Mouse (Mus musculus): ENCODE results near the gene Exosc6.
"Not testable (repeated sequence)": the region's sequence is repeated elsewhere in the genome, so short reads cannot be mapped to it uniquely, and the experiment has no call there.

Gene Exosc6

GRCm38 (mm10) chr8:111062072-111062757 lies 6.1 kb downstream of the Exosc6 start:
- peak; percentile 84 to 90 for DNase-seq

GRCm38 (mm10) chr8:111062893-111063292 lies 6.8 kb downstream of the Exosc6 start:
- no peak for DNase-seq

GRCm38 (mm10) chr8:111066308-111066707 lies 10.2 kb downstream of the Exosc6 start:
- DNase-seq: no peak

- DNase-seq: no peak
These were observed 11.3 kb downstream of the Exosc6 start for GRCm38 (mm10) chr8:111067439-111067838.

GRCm38 (mm10) chr8:111068660-111069059 lies 12.5 kb downstream of the Exosc6 start:
- DNase-seq: not testable (repeated sequence)

GRCm38 (mm10) chr8:111075926-111076325 lies 19.8 kb downstream of the Exosc6 start:
- DNase-seq: no peak

GRCm38 (mm10) chr8:111079461-111079860 lies 23.3 kb downstream of the Exosc6 start:
- DNase-seq: no peak

GRCm38 (mm10) chr8:111079861-111080271 lies 23.7 kb downstream of the Exosc6 start:
- DNase-seq: no peak

- DNase-seq: no peak
These were observed 25.6 kb downstream of the Exosc6 start for GRCm38 (mm10) chr8:111081580-111082258.

- not testable (repeated sequence) for DNase-seq
These were observed 27.8 kb downstream of the Exosc6 start for GRCm38 (mm10) chr8:111083936-111084335.

GRCm38 (mm10) chr8:111090126-111090525 lies 34.0 kb downstream of the Exosc6 start:
- DNase-seq: peak; percentile 68 to 69

- DNase-seq: no peak
These were observed 35.6 kb downstream of the Exosc6 start for GRCm38 (mm10) chr8:111091706-111092105.

- not testable (repeated sequence) for DNase-seq
These were observed 36.2 kb downstream of the Exosc6 start, which contains the start of gene Clec18a for GRCm38 (mm10) chr8:111092326-111092725. Gene Clec18a (minus strand): TSS chr8:111092426.

GRCm38 (mm10) chr8:111093865-111094718 lies 38.0 kb downstream of the Exosc6 start, which contains the start of gene Pdpr:
Gene Pdpr (plus strand): TSS chr8:111094630.
- peak; percentile 92 to 95 for DNase-seq

- DNase-seq: peak in 1 of 2 experiments; percentile 50
These were observed 38.7 kb downstream of the Exosc6 start for GRCm38 (mm10) chr8:111094719-111095302.

All from thymus, postnatal 36 days (tissue).